Mouse (Mus musculus) kidney, adult 11 months (tissue): Measurements from ENCODE around the gene Tmed5.
"Not testable (repeated sequence)": the region's sequence is repeated elsewhere in the genome, so short reads cannot be mapped to it uniquely, and the experiment has no call there.

Experiments used
- DNase-seq: peaks from one replicate; pipeline ENCODE4 v3.0.0; 2022

Gene Tmed5

GRCm38 (mm10) chr5:108132441-108133243, at the start of gene Tmed5, which contains the start of gene Ccdc18:
TSS of gene Tmed5 (minus strand) at chr5:108132620.
TSS of gene Ccdc18 (plus strand) at chr5:108132875.
- peak; percentile 97 for DNase-seq

DNA sequence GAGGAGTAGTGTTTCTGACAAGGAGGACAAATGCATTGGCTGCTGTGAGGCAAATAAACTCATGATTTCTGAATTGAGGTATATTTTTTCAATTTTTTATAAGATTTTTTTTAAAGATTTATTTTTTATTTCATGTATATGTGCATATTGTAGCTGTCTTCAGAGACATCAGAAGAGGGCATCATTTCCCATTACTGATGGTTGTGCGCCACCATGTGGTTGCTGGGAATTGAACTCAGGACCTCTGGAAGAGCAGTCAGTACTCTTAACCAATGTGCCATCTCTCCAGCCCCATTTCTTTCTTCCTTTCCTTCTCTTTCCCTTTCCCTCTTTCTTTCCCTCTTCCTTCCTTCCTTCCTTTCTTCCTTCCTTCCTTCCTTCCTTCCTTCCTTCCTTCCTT, 31.3 kb upstream of the Tmed5 start:
- peak; percentile 6 for DNase-seq

DNA sequence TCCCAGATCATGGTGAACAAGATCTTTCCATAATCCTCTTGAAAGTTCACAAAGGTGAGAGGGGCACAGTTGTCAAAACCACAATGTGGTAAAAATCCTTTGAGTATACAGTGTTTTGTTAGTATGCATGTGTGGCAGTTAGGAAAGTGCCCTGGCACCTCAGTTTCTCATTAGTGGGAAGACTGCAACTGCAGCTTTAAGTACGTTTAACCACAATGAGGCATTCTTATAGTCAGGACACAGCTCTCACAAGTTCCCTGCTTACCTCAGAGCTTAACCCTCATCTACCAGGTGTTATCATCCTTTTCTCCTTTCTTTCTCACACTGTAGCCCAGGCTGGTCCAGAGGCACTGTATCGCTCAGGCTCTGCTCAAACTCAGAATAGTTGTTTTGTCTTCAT, 28.4 kb upstream of the Tmed5 start:
- DNase-seq, result no peak

GRCm38 (mm10) chr5:108152592-108152991, 20.2 kb upstream of the Tmed5 start:
- no peak for DNase-seq

GRCm38 (mm10) chr5:108131849-108132440, 475 bp downstream of the Tmed5 start:
- DNase-seq, result no peak

GRCm38 (mm10) chr5:108120221-108120900, 12.1 kb downstream of the Tmed5 start:
- DNase-seq, result no peak

- DNase-seq, result no peak
Measured at GRCm38 (mm10) chr5:108117693-108118092, 14.7 kb downstream of the Tmed5 start.

GRCm38 (mm10) chr5:108109346-108109745, 23.1 kb downstream of the Tmed5 start:
- no peak for DNase-seq

GRCm38 (mm10) chr5:108104306-108104705, 28.1 kb downstream of the Tmed5 start:
- no peak for DNase-seq

GRCm38 (mm10) chr5:108100196-108100595, 32.2 kb downstream of the Tmed5 start:
- DNase-seq, result no peak

- DNase-seq, result no peak
Measured at GRCm38 (mm10) chr5:108097676-108098075, 34.7 kb downstream of the Tmed5 start.

GRCm38 (mm10) chr5:108092731-108093130, 39.7 kb downstream of the Tmed5 start:
- DNase-seq, result not testable (repeated sequence)

DNA sequence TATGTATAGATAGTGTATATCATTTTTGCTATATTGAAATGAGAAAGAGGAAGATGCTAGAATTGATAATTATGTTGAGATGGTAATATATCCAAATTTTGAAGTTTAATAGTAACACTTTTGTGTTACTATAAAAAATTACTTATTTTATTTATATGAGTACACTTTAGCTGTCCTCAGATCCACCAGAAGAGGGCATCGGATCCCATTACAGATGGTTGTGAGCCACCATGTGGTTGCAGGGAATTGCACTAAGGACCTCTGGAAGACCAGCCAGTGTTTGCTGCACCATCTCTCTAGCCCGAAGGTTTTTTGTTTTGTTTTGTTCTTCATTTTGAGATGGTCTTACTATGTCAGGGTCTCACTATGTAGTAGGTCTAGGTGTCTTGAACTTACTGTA, 47.0 kb downstream of the Tmed5 start:
- no peak for DNase-seq

DNA sequence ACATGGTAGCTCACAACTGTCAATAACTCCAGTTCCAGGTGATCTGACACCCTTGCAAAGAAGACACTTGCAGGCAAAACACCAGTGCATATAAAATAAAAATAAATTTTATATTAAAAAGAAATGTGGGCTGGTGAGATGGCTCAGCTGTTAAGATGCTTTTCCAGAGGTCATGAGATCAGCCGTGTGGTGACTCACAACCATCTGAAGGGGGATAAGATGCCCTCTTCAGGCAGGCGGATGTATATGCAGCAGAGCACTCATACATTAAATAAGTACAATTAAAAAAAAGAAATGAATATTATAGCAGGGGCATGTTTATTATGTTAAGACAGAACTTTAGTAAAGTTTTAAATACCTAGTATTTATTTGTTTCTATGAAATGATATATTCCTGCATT, 50.0 kb downstream of the Tmed5 start:
- DNase-seq, result no peak

DNA sequence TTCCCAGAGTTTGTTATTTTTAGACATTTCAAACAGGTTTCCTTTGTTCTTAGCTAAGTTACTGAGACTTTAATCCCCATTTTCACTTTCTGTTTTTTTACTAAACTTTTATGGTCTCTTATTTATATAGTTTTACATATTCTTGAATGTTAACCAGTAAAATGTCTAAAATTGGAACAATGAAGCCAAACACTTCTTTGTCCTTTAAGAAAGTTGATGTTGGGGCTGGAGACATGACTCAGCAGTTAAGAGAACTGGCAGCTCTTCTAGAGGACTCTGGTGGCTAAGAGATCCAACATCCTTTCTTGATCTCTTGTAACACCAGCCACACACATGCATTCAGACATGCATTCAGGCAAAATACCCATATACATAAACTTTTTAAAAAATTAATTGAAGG, 52.8 kb downstream of the Tmed5 start:
- no peak for DNase-seq

DNA sequence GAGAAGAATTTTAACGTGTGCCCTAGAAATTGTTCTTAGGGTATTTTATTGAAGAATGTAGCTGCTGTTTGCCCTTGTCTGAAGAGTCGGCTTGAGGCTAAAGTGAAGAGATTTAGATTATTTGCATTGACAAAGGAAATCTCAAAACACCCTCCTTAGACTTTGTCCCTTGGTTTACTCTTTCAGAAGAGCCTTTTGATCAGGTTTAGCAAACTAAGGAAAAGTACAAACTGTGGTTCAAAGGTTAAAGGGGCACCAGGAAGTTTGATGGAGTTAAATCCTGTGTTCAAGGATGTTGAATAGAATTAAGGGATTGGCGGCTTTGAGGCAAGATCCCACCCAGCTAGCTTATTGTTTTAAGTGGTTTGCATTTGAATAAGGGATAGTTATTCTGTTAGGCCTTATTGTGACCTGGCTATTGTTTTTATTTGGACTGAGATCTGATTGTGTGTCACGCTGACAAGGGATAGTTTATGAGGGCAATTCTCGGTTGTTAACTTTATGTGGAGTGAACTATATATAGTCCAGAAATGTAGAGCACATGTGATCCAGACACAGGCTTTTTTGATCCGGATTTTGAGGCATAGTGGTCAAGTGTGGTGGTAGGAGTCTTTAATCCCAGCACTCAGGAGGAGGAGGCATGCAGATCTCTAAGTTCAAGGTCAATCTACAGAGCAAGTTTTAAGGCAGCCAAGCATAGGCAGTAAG, 55.4 kb downstream of the Tmed5 start:
- no peak for DNase-seq

GRCm38 (mm10) chr5:108076241-108076640, 56.2 kb downstream of the Tmed5 start:
- DNase-seq, result no peak

- DNase-seq, result no peak
Measured at GRCm38 (mm10) chr5:108072301-108072700, 60.1 kb downstream of the Tmed5 start.

GRCm38 (mm10) chr5:108065465-108066411, 66.7 kb downstream of the Tmed5 start, which contains the start of gene Mtf2:
TSS of gene Mtf2 (plus strand) at chr5:108065674.
- DNase-seq, result peak; percentile 92

DNA sequence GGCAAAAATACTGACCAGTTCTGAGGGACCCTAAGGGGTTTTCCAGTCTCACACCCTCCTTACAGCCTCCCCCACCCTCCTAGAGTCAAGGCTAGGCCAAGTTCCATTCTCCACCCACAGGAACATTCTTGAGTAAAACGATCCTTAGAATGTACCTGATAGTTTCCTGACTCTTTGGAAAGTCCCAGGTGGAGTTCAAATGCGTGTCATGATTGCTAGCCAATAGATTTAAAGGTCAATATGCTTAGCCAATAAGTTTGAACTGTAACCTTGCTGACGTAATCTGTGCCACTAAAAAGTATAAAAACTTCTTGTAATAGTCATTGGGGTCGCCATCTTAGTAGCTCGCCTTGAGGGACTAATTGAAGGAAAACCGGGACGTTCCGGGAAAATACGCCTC, 72.0 kb downstream of the Tmed5 start:
- no peak for DNase-seq
